Mouse (Mus musculus): ENCODE data around the gene Slc13a5. TPM values are rescaled to one million over a fixed set of nuclear protein-coding genes. Genes with fewer than 3 reads are reported as not detected.

Slc13a5 gene
- polyA plus RNA-seq, 1 experiment from 2014 or later: 0.26 TPM

DNA sequence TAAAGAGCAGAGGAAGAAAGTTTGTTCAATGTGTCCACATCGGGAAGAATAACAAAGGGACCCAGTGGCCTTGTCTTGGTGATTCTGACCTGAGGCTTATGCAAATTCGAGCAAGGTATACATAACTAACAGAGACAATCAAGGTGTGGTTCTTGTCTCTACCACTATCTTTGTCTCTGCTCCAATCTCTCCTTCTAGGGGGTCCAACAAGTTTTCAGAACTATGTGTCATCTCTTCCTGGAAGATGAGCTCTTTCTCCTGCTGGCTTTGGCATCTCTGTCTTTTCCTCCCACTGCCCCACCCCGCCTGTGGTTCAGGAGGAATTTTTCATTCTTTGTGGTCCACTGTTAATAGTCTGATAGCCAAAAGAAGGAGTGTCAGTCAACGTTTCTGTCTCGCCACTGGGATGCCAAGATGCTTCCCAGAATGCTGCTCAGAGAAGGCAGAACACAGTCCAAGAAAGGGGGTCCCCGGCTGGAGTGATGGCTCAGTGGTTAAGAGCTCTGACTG, 19.0 kb upstream of the Slc13a5 start:
- Histone ChIP-seq H3K4me1 (no peaks in the 10 kb centered on the region), H3K36me3 (no peaks in the 10 kb centered on the region), H3K9me3 (replicated peaks) (no peaks in the 10 kb centered on the region), H3K4me3 (no peak overlapping the region), H3K27me3 (ENCODE audit: low read depth, poor library complexity, severe bottlenecking) (no peaks in the 10 kb centered on the region), H3K27ac (replicated peaks) (no peak overlapping the region)
- no peak for DNase-seq (ENCODE audit: low spot score)
- 79% methylated on average over 6 of the region's 6 CpGs for WGBS

DNA sequence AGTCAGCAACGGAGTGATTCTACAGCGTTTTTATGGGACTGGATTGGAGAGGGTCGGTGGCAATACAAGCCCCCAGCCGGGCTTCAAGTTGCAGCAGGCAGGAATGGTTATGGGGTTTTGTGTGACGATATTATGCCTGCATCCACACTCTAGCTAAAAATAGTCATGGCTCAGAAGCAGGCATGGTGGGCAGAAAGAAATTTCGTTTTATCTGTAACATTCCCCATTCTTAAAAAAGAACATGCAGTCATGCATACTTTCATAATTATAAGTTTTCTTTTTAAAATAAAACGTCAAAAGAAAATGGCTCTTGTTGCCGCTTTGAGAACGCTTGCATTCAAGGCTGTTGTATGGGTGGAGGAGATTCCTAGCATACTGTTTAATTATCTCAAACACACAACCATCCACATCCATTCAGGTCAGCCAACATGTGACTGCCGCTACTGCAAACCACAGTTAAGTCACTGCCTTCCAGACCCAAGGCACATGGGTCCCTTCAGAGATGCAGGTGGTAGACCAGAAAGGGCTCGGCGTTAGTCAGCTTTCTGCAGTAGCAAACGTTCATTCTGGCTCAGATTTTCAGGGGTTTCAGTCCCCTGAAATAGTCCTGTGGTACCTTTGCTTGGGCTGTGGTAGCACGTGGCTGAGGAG, 17.6 kb upstream of the Slc13a5 start:
- Histone ChIP-seq H3K27ac (replicated peaks) (no peak overlapping the region), H3K4me3 (no peak overlapping the region), H3K27me3 (ENCODE audit: low read depth, poor library complexity, severe bottlenecking) (no peaks in the 10 kb centered on the region), H3K36me3 (no peaks in the 10 kb centered on the region), H3K9me3 (replicated peaks) (no peaks in the 10 kb centered on the region), H3K4me1 (no peaks in the 10 kb centered on the region)
- DNase-seq (ENCODE audit: low spot score): no peak
- 88% methylated on average over 14 of the region's 14 CpGs for WGBS

- Histone ChIP-seq H3K4me1 (no peaks in the 10 kb centered on the region), H3K9me3 (replicated peaks) (no peaks in the 10 kb centered on the region), H3K27ac (replicated peaks) (no peak overlapping the region), H3K36me3 (no peaks in the 10 kb centered on the region), H3K4me3 (no peak overlapping the region), H3K27me3 (ENCODE audit: low read depth, poor library complexity, severe bottlenecking) (no peaks in the 10 kb centered on the region)
- 93% methylated on average over 16 of the region's 16 CpGs for WGBS
- no peak for DNase-seq (ENCODE audit: low spot score)
Measured at GRCm38 (mm10) chr11:72283486-72284224, 16.6 kb upstream of the Slc13a5 start.

GRCm38 (mm10) chr11:72281852-72282400, 14.9 kb upstream of the Slc13a5 start:
- Histone ChIP-seq H3K27me3 (ENCODE audit: low read depth, poor library complexity, severe bottlenecking) (no peaks in the 10 kb centered on the region), H3K4me3 (no peak overlapping the region), H3K4me1 (no peaks in the 10 kb centered on the region), H3K27ac (replicated peaks) (no peak overlapping the region), H3K36me3 (no peaks in the 10 kb centered on the region), H3K9me3 (replicated peaks) (no peaks in the 10 kb centered on the region)
- DNase-seq (ENCODE audit: low spot score): no peak
- WGBS: 79% methylated on average over 5 of the region's 5 CpGs

- Histone ChIP-seq H3K9me3 (replicated peaks) (no peaks in the 10 kb centered on the region), H3K36me3 (no peaks in the 10 kb centered on the region), H3K4me1 (no peaks in the 10 kb centered on the region), H3K27me3 (ENCODE audit: low read depth, poor library complexity, severe bottlenecking) (no peaks in the 10 kb centered on the region), H3K4me3 (no peak overlapping the region), H3K27ac (replicated peaks) (no peak overlapping the region)
- 86% methylated on average over 5 of the region's 5 CpGs for WGBS
- no peak for DNase-seq (ENCODE audit: low spot score)
Measured at GRCm38 (mm10) chr11:72281143-72281851, 14.3 kb upstream of the Slc13a5 start.

DNA sequence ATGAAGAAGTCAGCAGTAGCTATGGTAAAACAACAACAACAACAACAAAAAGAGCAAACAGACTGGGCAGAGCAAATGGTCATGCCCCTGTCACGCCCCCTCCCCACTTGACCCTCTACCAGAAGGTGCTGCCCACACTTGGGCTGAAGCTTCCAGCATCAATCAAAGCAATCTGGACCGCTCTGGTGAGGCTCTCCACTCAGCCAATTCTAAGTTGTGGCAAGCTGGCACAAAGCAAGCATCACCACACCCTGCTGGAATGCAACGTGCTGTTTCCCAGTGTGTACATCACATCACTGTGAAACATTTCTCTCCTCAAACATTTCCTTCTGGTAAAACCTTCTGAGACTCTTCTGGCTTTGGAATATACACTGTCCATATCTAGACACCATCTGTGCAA, 6.3 kb upstream of the Slc13a5 start:
- WGBS: 79% methylated on average over 3 of the region's 3 CpGs
- no peak for DNase-seq (ENCODE audit: low spot score)
- no peak overlapping the region for H3K27ac ChIP-seq (replicated peaks)
- H3K9me3 ChIP-seq (replicated peaks): no peaks in the 10 kb centered on the region
- H3K27me3 ChIP-seq (ENCODE audit: low read depth, poor library complexity, severe bottlenecking): peaks cover 9% of the 10 kb centered on the region
- H3K4me1 ChIP-seq: no peaks in the 10 kb centered on the region
- H3K4me3 ChIP-seq: no peak overlapping the region
- no peaks in the 10 kb centered on the region for H3K36me3 ChIP-seq

GRCm38 (mm10) chr11:72271761-72272160, 4.7 kb upstream of the Slc13a5 start:
- Histone ChIP-seq H3K4me1 (peaks cover 8% of the 10 kb centered on the region), H3K36me3 (no peaks in the 10 kb centered on the region), H3K4me3 (no peak overlapping the region), H3K27me3 (ENCODE audit: low read depth, poor library complexity, severe bottlenecking) (peaks cover 25% of the 10 kb centered on the region), H3K27ac (replicated peaks) (no peak overlapping the region), H3K9me3 (replicated peaks) (no peaks in the 10 kb centered on the region)
- 82% methylated on average over 1 of the region's 1 CpGs for WGBS
- no peak for DNase-seq (ENCODE audit: low spot score)

- peaks cover 61% of the 10 kb centered on the region for H3K27me3 ChIP-seq (ENCODE audit: low read depth, poor library complexity, severe bottlenecking)
- H3K9me3 ChIP-seq (replicated peaks): no peaks in the 10 kb centered on the region
- H3K36me3 ChIP-seq: no peaks in the 10 kb centered on the region
- peaks cover 25% of the 10 kb centered on the region for H3K4me1 ChIP-seq
- H3K27ac ChIP-seq (replicated peaks): peak overlapping the region; percentile 24
- H3K4me3 ChIP-seq: peak overlapping the region; percentile 60
- peak; percentile 72 for DNase-seq (ENCODE audit: low spot score)
- 2% methylated on average over 46 of the region's 46 CpGs for WGBS
Measured at GRCm38 (mm10) chr11:72266207-72266959, 639 bp downstream of the Slc13a5 start.

DNA sequence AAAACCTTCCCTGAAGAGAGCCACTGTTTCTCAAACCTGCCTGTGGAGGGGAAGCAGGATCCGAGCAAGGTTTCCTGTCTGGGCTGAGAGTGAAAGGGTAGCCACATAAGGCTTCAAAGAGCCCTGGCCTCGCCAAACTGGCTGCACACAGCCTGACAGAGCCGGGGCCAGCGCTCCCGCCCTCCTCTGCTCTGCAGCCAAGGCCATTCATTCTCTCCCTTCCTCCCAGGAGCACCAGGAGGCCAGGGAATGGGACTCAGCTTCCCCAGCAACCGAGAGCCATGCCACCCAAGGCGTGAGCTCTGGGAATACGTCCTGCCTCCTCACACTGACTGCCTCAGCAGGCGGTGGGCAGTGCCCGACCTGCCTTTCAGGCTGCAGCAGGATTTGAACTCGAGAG, 1.5 kb downstream of the Slc13a5 start:
- 8% methylated on average over 11 of the region's 11 CpGs for WGBS
- Histone ChIP-seq H3K4me3 (peak overlapping the region; percentile 60; the same call in 1 of the 2 replicates), H3K27ac (replicated peaks) (no peak overlapping the region), H3K9me3 (replicated peaks) (no peaks in the 10 kb centered on the region), H3K27me3 (ENCODE audit: low read depth, poor library complexity, severe bottlenecking) (peaks cover 61% of the 10 kb centered on the region), H3K36me3 (no peaks in the 10 kb centered on the region), H3K4me1 (peaks cover 25% of the 10 kb centered on the region)
- DNase-seq (ENCODE audit: low spot score): peak; percentile 22

DNA sequence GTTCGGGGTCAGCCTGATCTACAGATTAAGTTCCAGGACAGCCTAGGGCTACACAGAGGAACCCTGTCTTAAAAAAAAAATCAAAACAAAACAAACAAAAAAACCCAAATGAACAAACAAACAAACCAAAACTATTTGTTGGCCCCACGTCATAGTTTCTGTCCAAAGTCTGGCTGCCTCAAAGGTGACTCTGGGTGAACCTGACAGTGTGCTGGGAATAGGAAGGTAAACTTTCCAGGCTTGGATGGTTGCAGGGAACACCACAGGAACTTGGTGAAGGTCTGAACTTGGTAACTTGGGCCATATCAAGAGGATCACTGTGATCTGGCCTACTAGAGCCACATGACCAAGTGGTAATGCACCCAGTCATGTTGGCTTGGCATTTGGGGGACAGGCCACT, 10.6 kb downstream of the Slc13a5 start:
- Histone ChIP-seq H3K36me3 (no peaks in the 10 kb centered on the region), H3K27ac (replicated peaks) (no peak overlapping the region), H3K9me3 (replicated peaks) (no peaks in the 10 kb centered on the region), H3K4me3 (no peak overlapping the region), H3K4me1 (no peaks in the 10 kb centered on the region), H3K27me3 (ENCODE audit: low read depth, poor library complexity, severe bottlenecking) (no peaks in the 10 kb centered on the region)
- no peak for DNase-seq (ENCODE audit: low spot score)
- WGBS: 95% methylated on average over 2 of the region's 2 CpGs

DNA sequence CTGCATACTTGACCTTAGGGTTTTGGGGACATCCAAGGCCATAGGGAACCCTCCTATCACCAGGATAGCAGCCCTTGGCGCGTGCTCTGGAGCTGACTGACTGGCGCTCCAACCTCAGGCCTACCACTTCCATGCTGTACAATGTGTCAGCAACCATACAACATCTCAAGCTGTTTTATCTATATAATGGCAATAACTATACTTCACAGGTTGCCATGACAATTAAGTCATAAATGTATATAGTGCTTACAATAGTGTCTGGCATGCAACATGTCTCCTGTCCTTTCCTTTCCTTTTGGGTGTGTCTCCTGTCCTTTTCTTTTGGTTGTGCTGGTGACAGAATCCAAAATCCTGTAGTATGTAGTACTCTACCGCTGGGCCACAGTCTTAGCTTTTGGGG, 11.4 kb downstream of the Slc13a5 start:
- Histone ChIP-seq H3K27me3 (ENCODE audit: low read depth, poor library complexity, severe bottlenecking) (no peaks in the 10 kb centered on the region), H3K36me3 (no peaks in the 10 kb centered on the region), H3K4me3 (no peak overlapping the region), H3K4me1 (no peaks in the 10 kb centered on the region), H3K27ac (replicated peaks) (no peak overlapping the region), H3K9me3 (replicated peaks) (no peaks in the 10 kb centered on the region)
- 93% methylated on average over 4 of the region's 4 CpGs for WGBS
- DNase-seq (ENCODE audit: low spot score): no peak

DNA sequence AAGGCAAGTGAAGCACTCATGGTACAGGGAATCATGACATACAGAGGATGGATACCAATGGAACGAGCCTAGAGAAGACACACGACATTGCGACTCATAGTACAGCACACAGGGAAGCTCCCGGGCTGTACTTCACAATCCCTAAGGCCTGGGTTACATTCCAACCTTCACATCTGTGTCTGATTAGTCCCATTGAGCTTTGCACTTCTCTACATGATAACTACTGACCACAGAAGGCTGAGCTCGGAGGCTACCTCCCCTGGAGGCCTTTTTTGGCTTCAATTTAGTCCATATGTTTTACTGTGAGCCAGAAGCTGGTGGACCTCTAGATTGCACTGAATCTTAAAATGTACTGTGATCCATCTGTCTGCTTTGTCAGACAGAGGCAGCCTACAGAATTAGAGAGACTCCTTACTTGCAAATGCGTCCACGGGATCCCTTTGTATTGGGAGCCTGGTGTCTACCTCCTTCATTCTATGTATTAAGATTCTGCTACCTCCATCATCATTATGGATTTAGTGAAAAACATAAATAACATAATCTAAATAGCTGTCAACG, 21.7 kb downstream of the Slc13a5 start:
- no peak for DNase-seq (ENCODE audit: low spot score)

More for the DNA sequence above, 21.7 kb downstream of the Slc13a5 start:
- H3K27ac ChIP-seq (replicated peaks): no peak overlapping the region
- no peaks in the 10 kb centered on the region for H3K4me1 ChIP-seq
- no peaks in the 10 kb centered on the region for H3K9me3 ChIP-seq (replicated peaks)
- H3K36me3 ChIP-seq: no peaks in the 10 kb centered on the region
- H3K27me3 ChIP-seq (ENCODE audit: low read depth, poor library complexity, severe bottlenecking): no peaks in the 10 kb centered on the region
- no peak overlapping the region for H3K4me3 ChIP-seq
- 81% methylated on average over 8 of the region's 8 CpGs for WGBS

Measured in midbrain, embryonic 10.5 days (tissue).